Mouse (Mus musculus): ENCODE data around the gene Brms1l. TPM values are rescaled to one million over a fixed set of nuclear protein-coding genes. Genes with fewer than 3 reads are reported as not detected.
A peak's percentile ranks its signal among the peaks of the same experiment; 100 is the strongest.

Gene Brms1l
- polyA plus RNA-seq, 1 experiment from 2014 or later: 49.2 TPM

GRCm38 (mm10) chr12:55816488-55816887 is 19.6 kb upstream of the Brms1l start:
- 92% methylated on average over 5 of the region's 5 CpGs for WGBS

DNA sequence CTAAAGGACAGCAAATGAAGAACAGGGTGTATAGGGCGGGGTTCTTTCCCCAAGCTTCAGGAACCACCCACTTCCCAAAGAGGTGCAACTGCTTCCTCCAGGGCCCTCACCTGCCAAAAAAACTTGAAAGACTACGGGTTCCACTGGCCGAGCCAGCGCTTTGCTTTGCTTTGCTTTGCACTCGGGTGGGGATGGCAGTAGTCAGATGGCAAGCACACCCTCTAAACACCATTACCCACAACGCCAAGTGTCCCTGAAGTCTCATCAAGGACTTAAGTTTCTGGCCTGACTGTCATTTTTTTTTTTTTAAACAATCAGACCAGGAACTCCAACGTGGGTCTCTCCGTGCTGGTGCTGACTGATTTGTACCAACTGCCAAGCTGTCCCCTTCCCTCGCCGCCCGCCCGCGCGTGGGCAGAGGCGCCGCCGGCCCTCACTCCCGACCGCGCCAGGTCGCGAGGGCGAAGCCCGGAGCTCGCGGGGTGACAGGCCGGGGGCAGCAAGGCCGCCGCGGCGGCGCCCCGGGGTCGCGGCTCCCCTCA is 15.9 kb upstream of the Brms1l start:
- peak overlapping the region; percentile 93 for H3K27ac ChIP-seq (ENCODE audit: low read depth)
- no peaks in the 10 kb centered on the region for H3K27me3 ChIP-seq (ENCODE audit: insufficient read depth, low read length)
- ATAC-seq (ENCODE audit: insufficient read depth): peak; percentile 16
- WGBS: 1% methylated on average over 35 of the region's 35 CpGs
- H3K9me3 ChIP-seq (ENCODE audit: low read depth, low read length): no peaks in the 10 kb centered on the region
- peak; percentile 55 for DNase-seq
- peak overlapping the region; percentile 74 for H3K4me2 ChIP-seq
- H3K9ac ChIP-seq: peak overlapping the region; percentile 91
- H3K4me1 ChIP-seq (ENCODE audit: insufficient read depth): no peaks in the 10 kb centered on the region
- no peak for TF ChIP-seq CTCF (IDR thresholded peaks at IDR 0.05; ENCODE audit: low read depth)
- H3K36me3 ChIP-seq (ENCODE audit: insufficient read depth): no peaks in the 10 kb centered on the region
- H3K4me3 ChIP-seq (ENCODE audit: low read depth, low read length): peak overlapping the region; percentile 84

More at GRCm38 (mm10) chr12:55816488-55816887, 19.6 kb upstream of the Brms1l start:
- H3K27me3 ChIP-seq (ENCODE audit: insufficient read depth, low read length): no peaks in the 10 kb centered on the region
- H3K4me3 ChIP-seq (ENCODE audit: low read depth, low read length): no peak overlapping the region
- H3K9me3 ChIP-seq (ENCODE audit: low read depth, low read length): no peaks in the 10 kb centered on the region
- DNase-seq (no peak), ATAC-seq (ENCODE audit: insufficient read depth) (no peak)
- no peak overlapping the region for H3K4me2 ChIP-seq
- no peaks in the 10 kb centered on the region for H3K4me1 ChIP-seq (ENCODE audit: insufficient read depth)
- TF ChIP-seq CTCF (IDR thresholded peaks at IDR 0.05; ENCODE audit: low read depth): no peak
- H3K36me3 ChIP-seq (ENCODE audit: insufficient read depth): no peaks in the 10 kb centered on the region
- H3K27ac ChIP-seq (ENCODE audit: low read depth): no peak overlapping the region
- H3K9ac ChIP-seq: no peak overlapping the region

- Histone ChIP-seq H3K4me1 (ENCODE audit: insufficient read depth) (no peaks in the 10 kb centered on the region), H3K4me2 (peak within 1 kb of the TSS; percentile 74), H3K27ac (ENCODE audit: low read depth) (peak within 1 kb of the TSS; percentile 93), H3K4me3 (ENCODE audit: low read depth, low read length) (peak within 1 kb of the TSS; percentile 84), H3K9me3 (ENCODE audit: low read depth, low read length) (no peaks in the 10 kb centered on the region), H3K36me3 (ENCODE audit: insufficient read depth) (no peaks in the 10 kb centered on the region), H3K9ac (peak within 1 kb of the TSS; percentile 91), H3K27me3 (ENCODE audit: insufficient read depth, low read length) (no peaks in the 10 kb centered on the region)
- WGBS: under 1% methylated on average over 70 of the region's 78 CpGs
- ATAC-seq (ENCODE audit: insufficient read depth) (peak; percentile 97), DNase-seq (peak; percentile 97)
- TF ChIP-seq CTCF (IDR thresholded peaks at IDR 0.05; ENCODE audit: low read depth): peak; percentile 47
These were observed 15.3 kb upstream of the Brms1l start, which contains the start of gene Ralgapa1 for GRCm38 (mm10) chr12:55820661-55821314. TSS of gene Ralgapa1 (minus strand) at chr12:55821167.

DNA sequence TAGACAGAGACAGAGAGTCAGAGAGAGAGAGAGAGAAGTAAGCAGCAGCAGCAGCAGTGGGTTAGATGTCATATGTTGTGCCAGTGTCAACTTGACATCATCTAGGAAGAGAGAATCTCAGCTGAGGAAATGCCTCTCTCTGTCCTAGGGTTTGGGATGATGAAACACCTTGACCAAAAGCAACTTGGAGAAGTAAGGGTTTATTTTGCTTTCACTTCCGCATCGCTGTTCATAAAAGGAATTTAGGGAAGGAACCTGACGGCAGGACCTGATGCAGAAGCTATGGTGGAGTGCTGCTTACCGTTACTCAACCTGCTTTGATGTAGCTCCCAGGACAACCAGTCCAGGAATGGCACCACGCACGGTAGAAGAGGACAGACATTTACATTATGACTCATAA is 12.1 kb upstream of the Brms1l start:
- Histone ChIP-seq H3K27ac (ENCODE audit: low read depth) (no peak overlapping the region), H3K27me3 (ENCODE audit: insufficient read depth, low read length) (no peaks in the 10 kb centered on the region), H3K4me3 (ENCODE audit: low read depth, low read length) (no peak overlapping the region), H3K4me1 (ENCODE audit: insufficient read depth) (no peaks in the 10 kb centered on the region), H3K9me3 (ENCODE audit: low read depth, low read length) (no peaks in the 10 kb centered on the region), H3K4me2 (no peak overlapping the region), H3K9ac (no peak overlapping the region), H3K36me3 (ENCODE audit: insufficient read depth) (no peaks in the 10 kb centered on the region)
- DNase-seq (no peak), ATAC-seq (ENCODE audit: insufficient read depth) (no peak)
- no peak for TF ChIP-seq CTCF (IDR thresholded peaks at IDR 0.05; ENCODE audit: low read depth)
- WGBS: 81% methylated on average over 6 of the region's 6 CpGs

- no peaks in the 10 kb centered on the region for H3K4me1 ChIP-seq (ENCODE audit: insufficient read depth)
- no peaks in the 10 kb centered on the region for H3K36me3 ChIP-seq (ENCODE audit: insufficient read depth)
- ATAC-seq (ENCODE audit: insufficient read depth) (no peak), DNase-seq (no peak)
- peak; percentile 15; the same call in 1 of the 2 replicates for TF ChIP-seq CTCF (IDR thresholded peaks at IDR 0.05; ENCODE audit: low read depth)
- no peak overlapping the region for H3K27ac ChIP-seq (ENCODE audit: low read depth)
- no peaks in the 10 kb centered on the region for H3K9me3 ChIP-seq (ENCODE audit: low read depth, low read length)
- H3K27me3 ChIP-seq (ENCODE audit: insufficient read depth, low read length): no peaks in the 10 kb centered on the region
- no peak overlapping the region for H3K9ac ChIP-seq
- no peak overlapping the region for H3K4me3 ChIP-seq (ENCODE audit: low read depth, low read length)
- no peak overlapping the region for H3K4me2 ChIP-seq
- WGBS: 77% methylated on average over 2 of the region's 2 CpGs
These were observed 10.6 kb upstream of the Brms1l start for GRCm38 (mm10) chr12:55825537-55825936.

DNA sequence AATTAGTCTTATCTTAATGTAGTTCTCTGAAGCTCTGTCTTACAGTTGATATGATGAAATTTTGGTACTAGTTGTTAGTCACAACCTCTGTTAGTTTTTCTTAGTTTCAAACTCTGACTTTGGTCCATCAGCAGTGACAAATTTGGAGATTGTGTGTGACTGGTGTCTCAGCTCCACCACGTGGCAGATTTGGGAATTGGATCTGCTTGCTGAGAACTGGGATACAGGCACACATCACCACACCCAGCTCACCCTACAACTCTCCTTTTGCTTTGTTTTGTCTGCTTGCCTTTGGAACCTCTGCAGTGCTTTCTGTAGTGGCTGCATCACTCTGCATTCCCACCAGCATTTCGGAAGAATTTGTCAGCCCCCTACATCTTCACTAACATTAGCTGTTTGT is 5.0 kb upstream of the Brms1l start:
- Histone ChIP-seq H3K36me3 (ENCODE audit: insufficient read depth) (no peaks in the 10 kb centered on the region), H3K27ac (ENCODE audit: low read depth) (no peak overlapping the region), H3K4me2 (no peak overlapping the region), H3K4me1 (ENCODE audit: insufficient read depth) (no peaks in the 10 kb centered on the region), H3K27me3 (ENCODE audit: insufficient read depth, low read length) (no peaks in the 10 kb centered on the region), H3K4me3 (ENCODE audit: low read depth, low read length) (no peak overlapping the region), H3K9ac (no peak overlapping the region), H3K9me3 (ENCODE audit: low read depth, low read length) (no peaks in the 10 kb centered on the region)
- TF ChIP-seq CTCF (IDR thresholded peaks at IDR 0.05; ENCODE audit: low read depth): peak; percentile 85
- 23% methylated on average over 2 of the region's 2 CpGs for WGBS
- DNase-seq (peak; percentile 88), ATAC-seq (ENCODE audit: insufficient read depth) (no peak)

GRCm38 (mm10) chr12:55832961-55833360 is 3.2 kb upstream of the Brms1l start:
- no peak for ATAC-seq (ENCODE audit: insufficient read depth)
- H3K4me3 ChIP-seq (ENCODE audit: low read depth, low read length): no peak overlapping the region
- H3K9me3 ChIP-seq (ENCODE audit: low read depth, low read length): no peaks in the 10 kb centered on the region
- H3K27me3 ChIP-seq (ENCODE audit: insufficient read depth, low read length): no peaks in the 10 kb centered on the region
- H3K4me1 ChIP-seq (ENCODE audit: insufficient read depth): no peaks in the 10 kb centered on the region
- no peak overlapping the region for H3K27ac ChIP-seq (ENCODE audit: low read depth)
- H3K4me2 ChIP-seq: no peak overlapping the region
- DNase-seq: no peak
- no peak overlapping the region for H3K9ac ChIP-seq
- no peaks in the 10 kb centered on the region for H3K36me3 ChIP-seq (ENCODE audit: insufficient read depth)
- TF ChIP-seq CTCF (IDR thresholded peaks at IDR 0.05; ENCODE audit: low read depth): no peak
